13 mouse cellular contexts compared by ENCODE assay signal in the genomic region with DNA sequence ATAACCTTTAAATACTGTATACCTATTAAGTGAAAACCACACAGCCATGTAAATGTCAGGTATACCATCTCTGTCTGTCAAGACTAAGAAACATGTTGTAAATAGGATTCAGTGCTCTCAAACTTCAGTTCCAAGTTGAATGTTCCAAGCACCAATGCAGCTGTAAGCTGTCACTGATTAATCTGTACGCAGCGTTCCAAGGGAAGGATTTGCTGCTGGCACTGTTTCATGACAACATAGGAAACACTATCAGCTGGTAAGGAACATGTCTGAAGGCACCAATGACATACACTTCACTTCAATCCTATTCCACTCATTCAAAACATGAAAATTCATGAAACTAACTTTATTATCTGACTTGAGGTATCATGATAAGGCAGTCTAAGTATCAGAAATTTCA. TPM values are rescaled to one million over a fixed set of nuclear protein-coding genes. Genes with fewer than 3 reads are reported as not detected.
"Had no signal": no experiment of that assay in that cellular context is flagged by ENCODE, and none has a peak within 500 bp of the region (broad histone marks: within the 10 kb centered on the region; RNA-seq: fewer than 3 reads in every experiment).

No protein-coding gene starts in this region.

- H3K27ac ChIP-seq: kidney, postnatal 0 days; limb, embryonic 12.5 days; liver, embryonic 15.5 days; midbrain, embryonic 13.5 days; stomach, postnatal 0 days had no signal

- H3K27me3 ChIP-seq: limb, embryonic 12.5 days; liver, embryonic 15.5 days; midbrain, embryonic 13.5 days had no signal

- H3K36me3 ChIP-seq: midbrain, embryonic 13.5 days had no signal

- H3K9ac ChIP-seq: limb, embryonic 12.5 days; liver, embryonic 15.5 days; midbrain, embryonic 13.5 days had no signal

- H3K4me1 ChIP-seq: limb, embryonic 12.5 days; liver, embryonic 15.5 days; midbrain, embryonic 13.5 days had no signal

- DNase-seq: layer of hippocampus, adult 9-11 months; layer of hippocampus, postnatal 36 days; liver; lung, adult 2 months; lung, postnatal 36 days; thymus, postnatal 4 days had no signal

- H3K4me3 ChIP-seq: limb, embryonic 12.5 days; liver, embryonic 15.5 days; midbrain, embryonic 13.5 days had no signal

- ATAC-seq: lung, postnatal 0 days; midbrain, embryonic 13.5 days had no signal

- H3K9me3 ChIP-seq: limb, embryonic 12.5 days; liver, embryonic 15.5 days; midbrain, embryonic 13.5 days had no signal

- H3K4me2 ChIP-seq: limb, embryonic 12.5 days; liver, embryonic 15.5 days; midbrain, embryonic 13.5 days had no signal

RNA-seq across cellular contexts. Expression of gene Dnah7a, which starts 59.5 kb away (rescaled TPM):
- total RNA-seq: neutrophil, adult 5-6 weeks had no signal
- polyA plus RNA-seq: liver, embryonic 15.5 days had no signal
